Mouse (Mus musculus) C2C12 (cell line): Measurements from ENCODE around the gene Tbc1d14.

Source experiments
- CTCF ChIP-seq: IDR thresholded peaks from one replicate; pipeline ENCODE4 v1.5.1; 2011; ENCODE audit not compliant: control insufficient read depth, insufficient read depth, insufficient read length
- MAX ChIP-seq: IDR thresholded peaks from one replicate; pipeline ENCODE4 v1.6.1; 2011; ENCODE audit warnings: mild to moderate bottlenecking, control low read depth
- MYOD1 ChIP-seq: IDR thresholded peaks from one replicate; pipeline ENCODE4 v1.6.1; 2011; ENCODE audit warnings: low read depth; ENCODE audit not compliant: control insufficient read depth, insufficient read length

GRCm38 (mm10) chr5:36594344-36594743 is 1.3 kb upstream of the Tbc1d14 start:
- TF ChIP-seq CTCF (no peak), MAX (no peak), MYOD1 (no peak)
